Mouse (Mus musculus): ENCODE measurements at regions not wholly inside any gene's neighbourhood (a gene's known extent, or its start where the extent isn't known, plus 50 kb on each side); places are given as distances from the start of the nearest gene placed in this dataset.

DNA sequence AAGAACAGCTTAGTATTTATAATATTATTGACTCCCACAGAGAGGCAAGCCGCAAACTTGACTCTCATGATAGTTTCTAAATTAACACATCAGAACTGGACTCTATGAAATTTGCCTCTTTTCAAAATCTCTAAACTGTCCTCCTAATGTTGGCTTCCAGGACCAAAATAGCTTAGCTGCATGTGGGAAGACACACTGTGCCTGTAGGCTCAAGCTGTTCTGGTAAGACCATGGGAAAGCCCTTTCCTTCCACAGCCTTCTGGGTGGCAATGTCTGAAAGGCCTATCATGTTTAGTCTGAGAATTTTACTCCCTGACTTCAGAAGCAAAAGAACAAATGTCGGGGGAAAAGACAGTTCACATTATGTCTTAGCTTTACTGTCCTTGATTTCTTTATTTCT is 203.1 kb upstream of the Slc8a1 start:
- no peak overlapping the region for H3K27ac ChIP-seq
- no peaks in the 10 kb centered on the region for H3K27me3 ChIP-seq (ENCODE audit: insufficient read depth, poor library complexity, severe bottlenecking)
- no peaks in the 10 kb centered on the region for H3K4me1 ChIP-seq
- H3K36me3 ChIP-seq = no peaks in the 10 kb centered on the region
- WGBS = 89% methylated on average over 2 of the region's 2 CpGs
- DNase-seq (ENCODE audit: low spot score) = no peak
- H3K4me3 ChIP-seq = no peak overlapping the region
- H3K9me3 ChIP-seq = no peaks in the 10 kb centered on the region

DNA sequence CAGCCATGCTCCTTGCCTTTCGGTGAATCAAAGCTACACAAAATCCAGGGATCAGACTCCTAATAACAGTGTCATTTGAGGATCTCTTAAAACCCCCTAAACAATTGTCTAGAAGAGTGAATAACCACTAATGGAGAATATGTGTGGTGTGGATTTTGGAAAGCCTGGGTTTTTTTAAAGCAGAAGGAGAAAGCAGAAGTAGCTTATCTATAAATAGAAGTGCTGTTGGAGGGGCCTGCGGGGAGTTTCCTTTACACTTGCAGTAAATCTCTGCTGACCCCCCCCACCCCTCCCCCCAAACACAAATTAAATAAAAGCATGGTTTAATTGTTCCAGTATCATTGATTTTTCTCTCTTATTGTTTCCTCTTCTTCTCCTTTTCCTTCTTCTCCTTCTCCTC is 192.6 kb upstream of the Slc8a1 start:
- DNase-seq (ENCODE audit: low spot score) = no peak
- Histone ChIP-seq H3K27me3 (ENCODE audit: insufficient read depth, poor library complexity, severe bottlenecking) (no peaks in the 10 kb centered on the region), H3K4me1 (no peaks in the 10 kb centered on the region), H3K9me3 (no peaks in the 10 kb centered on the region), H3K27ac (no peak overlapping the region), H3K36me3 (no peaks in the 10 kb centered on the region), H3K4me3 (no peak overlapping the region)
- 85% methylated on average over 2 of the region's 2 CpGs for WGBS

DNA sequence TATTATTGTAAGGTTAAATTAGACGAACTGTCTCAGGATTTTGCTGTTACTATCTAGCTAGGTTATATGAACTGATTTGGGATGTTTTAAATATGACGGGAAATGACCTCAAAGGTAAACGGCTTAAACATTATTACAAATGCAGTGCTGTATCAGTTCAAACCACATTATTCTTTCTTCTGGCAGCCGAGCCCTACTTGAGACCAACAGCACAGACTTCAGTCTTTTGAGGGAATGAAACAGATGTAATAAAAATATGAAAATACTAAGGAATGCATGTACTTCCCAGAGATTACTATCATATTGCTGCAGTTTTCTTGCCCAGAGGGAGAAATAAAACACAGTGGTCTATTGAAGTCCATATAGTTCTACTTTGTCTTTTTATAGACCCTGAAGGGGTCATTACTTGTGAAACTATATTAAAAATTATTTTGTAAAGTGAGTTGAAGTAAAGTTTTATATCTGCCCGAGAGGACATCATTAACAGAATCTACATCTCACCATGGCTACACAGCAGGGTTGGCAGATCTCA is 168.4 kb upstream of the Slc8a1 start:
- WGBS = 81% methylated on average over 5 of the region's 5 CpGs
- Histone ChIP-seq H3K36me3 (no peaks in the 10 kb centered on the region), H3K4me1 (no peaks in the 10 kb centered on the region), H3K4me3 (no peak overlapping the region), H3K27me3 (ENCODE audit: insufficient read depth, poor library complexity, severe bottlenecking) (no peaks in the 10 kb centered on the region), H3K9me3 (no peaks in the 10 kb centered on the region), H3K27ac (no peak overlapping the region)
- DNase-seq (ENCODE audit: low spot score) = no peak

DNA sequence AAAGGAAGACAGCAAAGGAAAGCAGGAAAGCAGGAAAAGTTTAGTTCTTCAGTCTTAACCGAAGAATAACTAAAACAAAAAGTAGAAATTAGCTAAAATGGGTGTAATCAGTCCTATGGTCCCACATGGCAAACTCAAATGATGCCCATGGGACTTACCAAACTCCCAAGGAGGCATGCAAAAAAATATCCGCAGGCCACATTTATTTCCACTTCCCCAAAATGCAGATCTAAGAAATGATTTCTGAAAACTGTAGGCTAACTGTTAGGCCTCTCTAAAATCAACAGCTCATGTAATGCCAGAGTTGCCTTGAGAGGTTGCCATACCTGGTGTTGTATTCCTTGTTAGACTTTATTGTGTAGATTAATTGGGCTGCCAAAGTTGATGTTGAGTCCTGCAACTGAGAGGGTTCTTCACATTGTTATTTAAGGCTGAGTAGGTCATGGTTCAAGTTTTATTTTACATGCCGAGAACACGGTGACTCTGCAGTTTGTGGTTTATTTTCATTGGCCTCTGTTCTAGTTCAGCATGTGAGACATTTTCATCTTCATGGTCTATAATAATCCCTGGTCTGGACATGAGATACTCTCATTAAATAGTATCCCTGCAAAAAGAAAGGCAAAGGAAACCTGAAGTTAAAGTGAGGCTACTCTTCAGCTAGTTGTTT is 164.0 kb upstream of the Slc8a1 start:
- DNase-seq (ENCODE audit: low spot score) = no peak
- Histone ChIP-seq H3K4me3 (no peak overlapping the region), H3K9me3 (no peaks in the 10 kb centered on the region)

DNA sequence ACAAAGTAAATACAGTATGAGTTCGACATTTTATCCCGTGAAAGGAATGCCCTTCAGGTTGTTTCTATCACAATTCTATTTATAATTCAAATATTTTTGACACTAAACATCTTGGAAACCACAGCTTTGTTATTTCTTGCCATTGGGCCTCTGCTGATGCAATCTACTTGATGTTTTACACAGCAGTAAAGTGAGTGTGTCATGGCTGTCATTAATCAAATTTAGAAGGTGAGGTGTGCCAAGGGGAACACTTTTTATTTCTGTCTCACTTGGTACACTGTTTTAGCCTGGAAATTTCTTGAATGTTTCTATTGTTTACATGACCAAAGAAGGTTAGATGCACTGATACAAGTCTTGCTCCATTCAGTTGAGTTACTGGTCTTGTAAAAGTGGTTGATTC is 160.8 kb upstream of the Slc8a1 start:
- no peaks in the 10 kb centered on the region for H3K27me3 ChIP-seq (ENCODE audit: insufficient read depth, poor library complexity, severe bottlenecking)
- no peaks in the 10 kb centered on the region for H3K9me3 ChIP-seq
- no peaks in the 10 kb centered on the region for H3K4me1 ChIP-seq
- no peak for DNase-seq (ENCODE audit: low spot score)
- no peak overlapping the region for H3K27ac ChIP-seq
- WGBS = 90% methylated on average over 2 of the region's 2 CpGs
- no peak overlapping the region for H3K4me3 ChIP-seq
- H3K36me3 ChIP-seq = no peaks in the 10 kb centered on the region

More for the DNA sequence above, 164.0 kb upstream of the Slc8a1 start:
- Histone ChIP-seq H3K27me3 (ENCODE audit: insufficient read depth, poor library complexity, severe bottlenecking) (no peaks in the 10 kb centered on the region), H3K27ac (no peak overlapping the region), H3K36me3 (no peaks in the 10 kb centered on the region), H3K4me1 (no peaks in the 10 kb centered on the region)
- WGBS = 85% methylated on average over 4 of the region's 4 CpGs

DNA sequence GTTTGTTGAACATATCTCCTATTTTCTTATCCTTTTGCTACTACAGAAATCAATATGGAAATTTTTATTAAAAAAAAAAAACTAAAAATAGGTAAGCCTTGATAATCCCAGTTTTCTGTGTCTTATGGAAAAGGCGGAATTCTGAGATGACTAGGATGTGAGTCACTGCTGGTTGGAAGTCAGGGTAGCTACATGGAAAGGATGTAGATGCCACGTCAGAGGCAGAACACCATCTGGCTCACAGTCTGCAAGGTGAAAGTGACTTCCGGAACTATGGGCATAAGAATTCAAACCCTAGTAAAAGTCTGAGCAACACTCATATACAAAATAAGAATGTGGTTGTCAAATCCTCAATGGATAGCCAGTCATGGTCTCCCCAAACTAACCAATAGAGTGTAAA is 140.0 kb upstream of the Slc8a1 start:
- no peaks in the 10 kb centered on the region for H3K36me3 ChIP-seq
- no peak overlapping the region for H3K27ac ChIP-seq
- no peak overlapping the region for H3K4me3 ChIP-seq
- no peaks in the 10 kb centered on the region for H3K9me3 ChIP-seq
- H3K27me3 ChIP-seq (ENCODE audit: insufficient read depth, poor library complexity, severe bottlenecking) = no peaks in the 10 kb centered on the region
- no peaks in the 10 kb centered on the region for H3K4me1 ChIP-seq
- 80% methylated on average over 3 of the region's 3 CpGs for WGBS
- no peak for DNase-seq (ENCODE audit: low spot score)

DNA sequence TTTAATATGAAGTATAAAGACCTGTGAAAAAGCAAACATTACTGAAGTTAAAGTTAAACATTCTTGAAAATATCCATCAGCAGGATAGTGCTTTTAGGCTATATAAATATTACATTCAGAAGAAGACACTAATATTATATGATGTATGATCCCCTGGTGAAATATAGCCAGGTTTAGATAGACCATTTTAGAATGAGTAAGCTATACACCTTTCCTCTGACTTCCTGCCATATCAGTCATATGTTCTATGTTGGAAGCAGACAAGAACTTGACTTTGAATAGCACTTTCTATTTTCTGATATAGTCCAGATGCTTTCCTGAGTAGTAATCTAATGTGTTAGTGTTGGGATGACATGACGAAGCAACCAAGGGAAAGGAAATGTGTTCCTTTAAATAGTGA is 128.5 kb upstream of the Slc8a1 start:
- H3K27ac ChIP-seq = no peak overlapping the region
- H3K4me1 ChIP-seq = no peaks in the 10 kb centered on the region
- H3K27me3 ChIP-seq (ENCODE audit: insufficient read depth, poor library complexity, severe bottlenecking) = no peaks in the 10 kb centered on the region
- H3K9me3 ChIP-seq = no peaks in the 10 kb centered on the region
- no peaks in the 10 kb centered on the region for H3K36me3 ChIP-seq
- DNase-seq (ENCODE audit: low spot score) = no peak
- H3K4me3 ChIP-seq = no peak overlapping the region
- 65% methylated on average over 1 of the region's 1 CpGs for WGBS

DNA sequence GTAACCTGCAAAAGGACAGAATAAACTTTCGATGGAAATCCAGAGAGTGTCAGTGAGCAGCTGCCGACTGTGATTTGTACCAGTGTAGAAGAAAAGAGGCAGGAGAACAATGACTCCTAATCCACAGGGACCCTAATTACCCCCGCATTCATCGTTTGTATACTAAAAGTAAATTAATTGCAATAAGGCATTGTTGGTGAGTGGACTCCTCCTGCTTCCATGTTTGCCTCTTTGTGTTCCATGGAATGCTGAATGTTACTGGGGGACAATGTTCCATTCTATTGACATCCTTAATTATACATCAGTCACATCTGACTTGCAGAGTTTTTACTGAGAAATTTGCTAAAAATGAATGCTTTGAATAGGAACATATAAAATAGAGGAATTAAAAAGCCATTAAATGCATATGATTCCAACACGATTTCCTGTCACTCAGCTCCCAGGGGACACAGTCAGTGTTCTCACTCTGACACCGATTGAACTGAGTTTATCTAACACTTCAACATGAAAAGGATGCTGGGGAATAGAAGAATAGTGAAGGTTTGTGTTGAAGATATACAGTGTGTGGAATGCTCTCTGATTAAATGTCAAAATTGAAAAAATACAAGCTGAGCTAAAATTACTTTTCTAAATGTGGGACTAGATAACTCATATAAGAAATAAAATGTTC is 111.3 kb upstream of the Slc8a1 start:
- Histone ChIP-seq H3K4me1 (no peaks in the 10 kb centered on the region), H3K36me3 (no peaks in the 10 kb centered on the region), H3K4me3 (no peak overlapping the region), H3K27me3 (ENCODE audit: insufficient read depth, poor library complexity, severe bottlenecking) (no peaks in the 10 kb centered on the region), H3K9me3 (no peaks in the 10 kb centered on the region), H3K27ac (no peak overlapping the region)
- WGBS = 67% methylated on average over 6 of the region's 6 CpGs
- no peak for DNase-seq (ENCODE audit: low spot score)

DNA sequence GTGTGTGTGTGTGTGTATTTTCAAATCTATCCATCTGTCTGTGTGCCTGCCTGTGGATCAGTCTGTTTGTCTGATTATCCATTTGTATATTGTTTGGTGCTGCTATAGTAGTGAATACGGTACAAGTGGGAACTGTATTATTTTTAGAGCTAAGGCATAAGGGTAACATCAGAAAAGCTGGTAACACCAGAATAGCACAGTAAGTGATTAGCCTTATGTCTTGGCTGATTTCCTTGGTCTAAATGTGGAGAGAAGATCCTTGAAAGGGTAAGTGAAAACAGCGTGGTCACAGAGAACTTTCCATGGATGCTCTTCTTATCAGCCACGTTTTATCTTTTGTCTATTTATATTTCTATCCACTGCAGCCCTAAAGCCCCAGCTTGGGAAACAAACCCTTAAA is 105.6 kb upstream of the Slc8a1 start:
- peak overlapping the region; percentile 68; the same call in 1 of the 2 replicates for H3K27ac ChIP-seq
- no peak for DNase-seq (ENCODE audit: low spot score)
- no peaks in the 10 kb centered on the region for H3K27me3 ChIP-seq (ENCODE audit: insufficient read depth, poor library complexity, severe bottlenecking)
- H3K9me3 ChIP-seq = no peaks in the 10 kb centered on the region
- H3K4me3 ChIP-seq = no peak overlapping the region
- H3K4me1 ChIP-seq = peaks cover 4% of the 10 kb centered on the region; the same call in 1 of the 2 replicates
- WGBS = 33% methylated on average over 3 of the region's 3 CpGs
- no peaks in the 10 kb centered on the region for H3K36me3 ChIP-seq

DNA sequence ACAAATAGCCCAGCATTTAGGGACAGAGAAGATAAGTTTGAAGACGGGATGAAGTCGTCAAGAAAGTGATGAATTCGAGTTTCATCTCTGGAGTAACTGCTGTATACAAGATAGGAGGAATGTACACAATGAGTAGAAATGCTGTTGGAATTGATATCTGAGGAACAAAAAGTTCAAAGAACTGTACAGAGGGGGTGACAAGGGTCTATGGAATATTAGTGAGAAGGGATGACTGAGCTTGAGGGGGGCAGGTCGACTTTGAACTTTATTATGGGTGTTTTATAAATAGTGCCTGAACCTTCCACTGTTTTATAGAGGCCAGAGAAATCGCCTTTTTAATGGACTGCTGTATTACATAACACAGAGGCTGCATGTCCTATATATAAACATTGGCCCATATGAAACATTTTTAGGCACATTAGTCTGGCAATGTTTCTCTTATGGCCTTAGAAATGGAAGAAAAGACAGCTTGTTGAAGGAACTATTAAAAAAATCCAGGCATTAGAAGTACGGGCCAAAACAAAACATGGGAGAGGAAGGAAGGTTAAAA is 59.7 kb upstream of the Slc8a1 start:
- DNase-seq (ENCODE audit: low spot score) = no peak
- H3K27me3 ChIP-seq (ENCODE audit: insufficient read depth, poor library complexity, severe bottlenecking) = no peaks in the 10 kb centered on the region
- H3K36me3 ChIP-seq = no peaks in the 10 kb centered on the region
- H3K9me3 ChIP-seq = no peaks in the 10 kb centered on the region
- H3K4me3 ChIP-seq = no peak overlapping the region
- WGBS = 74% methylated on average over 6 of the region's 6 CpGs
- no peak overlapping the region for H3K27ac ChIP-seq
- H3K4me1 ChIP-seq = no peaks in the 10 kb centered on the region

DNA sequence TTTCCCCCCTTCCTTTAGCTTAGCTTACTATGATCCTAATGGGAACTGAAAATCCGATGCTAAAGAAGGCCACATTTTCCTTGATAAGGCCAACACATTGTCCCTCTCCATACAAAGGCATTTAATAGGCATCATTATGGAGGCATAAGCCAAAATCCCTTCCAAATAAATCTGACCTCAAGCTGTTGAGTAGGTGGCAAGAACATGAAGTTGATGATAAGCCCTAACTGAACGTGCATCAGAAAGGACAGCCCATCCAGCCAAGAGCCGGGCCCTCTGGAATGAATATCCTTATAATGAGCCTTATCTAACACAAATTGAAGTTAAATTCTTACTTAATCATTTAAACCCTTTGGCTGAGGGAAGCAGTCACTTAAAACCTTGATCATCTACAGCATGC is 50.6 kb upstream of the Slc8a1 start:
- WGBS = 79% methylated on average over 3 of the region's 3 CpGs

More for the DNA sequence above, 50.6 kb upstream of the Slc8a1 start:
- H3K36me3 ChIP-seq = no peaks in the 10 kb centered on the region
- no peaks in the 10 kb centered on the region for H3K9me3 ChIP-seq
- peaks cover 7% of the 10 kb centered on the region; the same call in 1 of the 2 replicates for H3K4me1 ChIP-seq
- H3K27me3 ChIP-seq (ENCODE audit: insufficient read depth, poor library complexity, severe bottlenecking) = no peaks in the 10 kb centered on the region
- no peak overlapping the region for H3K4me3 ChIP-seq
- H3K27ac ChIP-seq = no peak overlapping the region
- DNase-seq (ENCODE audit: low spot score) = no peak
